Mouse (Mus musculus): Measurements from ENCODE around the gene Ddb1. TPM values are rescaled to one million over a fixed set of nuclear protein-coding genes. Genes with fewer than 3 reads are reported as not detected.
A peak's percentile ranks its signal among the peaks of the same experiment; 100 is the strongest.

Ddb1 gene
- polyA plus RNA-seq, 1 experiment from 2014 or later = 194 TPM

GRCm38 (mm10) chr19:10599648-10600047, 5.5 kb upstream of the Ddb1 start:
- ATAC-seq (ENCODE audit: low FRiP score) = no peak
- Histone ChIP-seq H3K4me3 (replicated peaks) (no peak overlapping the region), H3K27ac (replicated peaks) (no peak overlapping the region), H3K36me3 (peaks cover 28% of the 10 kb centered on the region), H3K9me3 (replicated peaks) (no peaks in the 10 kb centered on the region), H3K4me1 (peaks cover 29% of the 10 kb centered on the region), H3K9ac (replicated peaks) (no peak overlapping the region), H3K4me2 (no peak overlapping the region), H3K27me3 (replicated peaks) (no peaks in the 10 kb centered on the region)
- WGBS = 95% methylated on average over 2 of the region's 2 CpGs

GRCm38 (mm10) chr19:10602247-10602769, 2.8 kb upstream of the Ddb1 start:
- peaks cover 44% of the 10 kb centered on the region for H3K4me1 ChIP-seq
- H3K36me3 ChIP-seq = peaks cover 15% of the 10 kb centered on the region; the same call in 1 of the 2 replicates
- H3K9me3 ChIP-seq (replicated peaks) = no peaks in the 10 kb centered on the region
- WGBS = under 1% methylated on average over 6 of the region's 6 CpGs
- peak overlapping the region; percentile 59 for H3K4me2 ChIP-seq
- no peaks in the 10 kb centered on the region for H3K27me3 ChIP-seq (replicated peaks)
- peak overlapping the region; percentile 92 for H3K27ac ChIP-seq (replicated peaks)
- no peak for ATAC-seq (ENCODE audit: low FRiP score)
- H3K9ac ChIP-seq (replicated peaks) = peak overlapping the region; percentile 51
- H3K4me3 ChIP-seq (replicated peaks) = peak overlapping the region; percentile 35

GRCm38 (mm10) chr19:10602787-10603186, 2.3 kb upstream of the Ddb1 start:
- peak; percentile 65 for ATAC-seq (ENCODE audit: low FRiP score)
- Histone ChIP-seq H3K27ac (replicated peaks) (peak overlapping the region; percentile 92), H3K9me3 (replicated peaks) (no peaks in the 10 kb centered on the region), H3K4me3 (replicated peaks) (peak overlapping the region; percentile 35), H3K36me3 (peaks cover 16% of the 10 kb centered on the region), H3K27me3 (replicated peaks) (no peaks in the 10 kb centered on the region), H3K4me2 (peak overlapping the region; percentile 59), H3K9ac (replicated peaks) (peak overlapping the region; percentile 51), H3K4me1 (peaks cover 48% of the 10 kb centered on the region)
- 2% methylated on average over 9 of the region's 9 CpGs for WGBS

DNA sequence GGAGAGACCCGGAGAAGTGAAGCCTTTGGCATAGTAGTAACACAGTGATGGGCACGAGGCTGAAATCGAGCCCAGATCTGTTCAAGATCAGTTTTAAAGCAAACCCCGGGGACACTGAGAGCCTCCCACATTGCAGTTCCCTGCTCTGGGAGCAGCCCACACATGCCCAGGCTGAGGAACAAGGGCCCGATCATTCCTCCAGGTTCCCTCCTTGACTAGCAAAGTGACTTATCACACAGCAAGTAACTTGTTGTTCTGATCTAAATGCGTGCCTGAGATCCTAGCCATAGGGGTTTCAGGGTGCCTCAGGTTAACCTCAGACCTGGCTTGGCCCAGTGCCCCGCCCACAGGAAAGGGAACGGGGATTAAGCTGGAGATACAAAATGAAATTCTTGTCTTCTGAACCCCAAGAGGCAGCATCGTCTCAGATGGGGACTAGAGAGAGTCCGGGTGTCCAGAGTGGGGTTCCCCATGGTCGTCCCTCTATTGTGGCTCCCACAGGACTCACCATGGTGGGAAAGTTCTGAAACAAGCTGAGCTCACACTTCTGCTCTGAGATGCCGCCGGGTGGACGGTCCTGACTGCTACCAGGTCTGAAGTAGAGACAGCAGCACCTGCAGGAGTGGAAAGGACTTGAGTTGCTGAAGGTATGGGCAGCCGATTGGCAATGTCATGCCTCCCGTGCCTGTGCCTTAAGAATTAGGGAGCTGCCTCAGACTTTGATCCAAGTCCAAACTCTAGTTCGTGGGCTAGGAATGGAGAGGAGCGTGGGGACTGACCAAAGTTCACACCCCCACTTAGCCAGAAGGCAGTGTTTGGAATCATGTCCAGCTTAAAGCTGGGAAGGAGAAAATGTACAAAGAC, 1.2 kb upstream of the Ddb1 start:
- ATAC-seq (ENCODE audit: low FRiP score) = no peak
- peak overlapping the region; percentile 68 for H3K9ac ChIP-seq (replicated peaks)
- 90% methylated on average over 18 of the region's 18 CpGs for WGBS
- no peaks in the 10 kb centered on the region for H3K27me3 ChIP-seq (replicated peaks)
- peaks cover 56% of the 10 kb centered on the region for H3K4me1 ChIP-seq
- H3K36me3 ChIP-seq = peaks cover 23% of the 10 kb centered on the region
- no peak overlapping the region for H3K4me3 ChIP-seq (replicated peaks)
- H3K9me3 ChIP-seq (replicated peaks) = no peaks in the 10 kb centered on the region
- H3K27ac ChIP-seq (replicated peaks) = peak overlapping the region; percentile 92
- peak overlapping the region; percentile 59; the same call in 1 of the 2 replicates for H3K4me2 ChIP-seq

GRCm38 (mm10) chr19:10604534-10604933, 593 bp upstream of the Ddb1 start:
- Histone ChIP-seq H3K9me3 (replicated peaks) (no peaks in the 10 kb centered on the region), H3K4me2 (peak overlapping the region; percentile 59)

GRCm38 (mm10) chr19:10605901-10606622, 935 bp downstream of the Ddb1 start:
- Histone ChIP-seq H3K9me3 (replicated peaks) (no peaks in the 10 kb centered on the region), H3K9ac (replicated peaks) (peak overlapping the region; percentile 98), H3K27ac (replicated peaks) (peak overlapping the region; percentile 91), H3K27me3 (replicated peaks) (no peaks in the 10 kb centered on the region), H3K4me3 (replicated peaks) (peak overlapping the region; percentile 99), H3K4me2 (peak overlapping the region; percentile 59), H3K4me1 (peaks cover 57% of the 10 kb centered on the region), H3K36me3 (peaks cover 35% of the 10 kb centered on the region)
- no peak for ATAC-seq (ENCODE audit: low FRiP score)
- WGBS = 8% methylated on average over 20 of the region's 20 CpGs

More at GRCm38 (mm10) chr19:10604534-10604933, 593 bp upstream of the Ddb1 start:
- peaks cover 23% of the 10 kb centered on the region for H3K36me3 ChIP-seq
- H3K9ac ChIP-seq (replicated peaks) = peak overlapping the region; percentile 68
- peak overlapping the region; percentile 99 for H3K4me3 ChIP-seq (replicated peaks)
- peak overlapping the region; percentile 91 for H3K27ac ChIP-seq (replicated peaks)
- peaks cover 57% of the 10 kb centered on the region for H3K4me1 ChIP-seq
- no peak for ATAC-seq (ENCODE audit: low FRiP score)
- no peaks in the 10 kb centered on the region for H3K27me3 ChIP-seq (replicated peaks)
- 57% methylated on average over 3 of the region's 3 CpGs for WGBS

DNA sequence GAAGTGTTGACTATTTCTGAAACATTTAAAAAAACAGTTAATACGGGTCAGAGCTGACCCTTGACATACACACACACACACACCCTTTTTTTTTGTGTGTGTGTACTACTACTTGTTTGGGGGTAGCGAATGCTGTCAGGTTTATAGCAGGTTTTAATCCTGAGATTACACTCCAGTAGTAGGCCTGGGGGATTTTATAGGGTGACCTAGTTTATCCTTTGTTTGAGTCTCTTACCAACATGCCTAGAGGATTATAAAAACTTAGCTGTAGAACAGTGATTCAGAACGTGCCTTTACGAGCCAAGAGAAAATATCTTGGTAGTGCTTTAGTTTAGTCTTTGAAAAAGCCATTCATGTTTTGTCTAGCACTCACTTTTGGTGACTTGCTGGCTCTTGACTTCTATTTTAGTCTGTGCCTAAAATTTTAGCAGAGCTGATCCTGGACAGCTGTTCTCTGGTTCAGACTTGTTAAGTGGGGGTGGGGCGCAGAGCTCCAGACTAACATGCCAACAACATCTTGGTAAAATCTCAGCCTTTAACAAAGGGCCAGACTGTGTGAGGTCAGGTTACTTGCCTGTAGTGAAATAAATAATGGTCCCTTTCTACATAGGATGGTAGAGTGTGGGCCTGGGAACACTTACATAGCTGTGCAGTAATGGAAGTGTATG, 3.6 kb downstream of the Ddb1 start:
- WGBS = 89% methylated on average over 5 of the region's 5 CpGs
- Histone ChIP-seq H3K4me2 (no peak overlapping the region), H3K27me3 (replicated peaks) (no peaks in the 10 kb centered on the region)

GRCm38 (mm10) chr19:10634106-10634871, 29.2 kb downstream of the Ddb1 start, which contains the start of gene Vwce:
TSS of gene Vwce (plus strand) at chr19:10634213.
- Histone ChIP-seq H3K9me3 (replicated peaks) (no peaks in the 10 kb centered on the region), H3K27me3 (replicated peaks) (no peaks in the 10 kb centered on the region), H3K9ac (replicated peaks) (peak within 1 kb of the TSS; percentile 57), H3K4me3 (replicated peaks) (peak within 1 kb of the TSS; percentile 47), H3K36me3 (peaks cover 21% of the 10 kb centered on the region), H3K4me1 (peaks cover 18% of the 10 kb centered on the region), H3K27ac (replicated peaks) (peak within 1 kb of the TSS; percentile 38), H3K4me2 (peak within 1 kb of the TSS; percentile 96)
- ATAC-seq (ENCODE audit: low FRiP score) = peak; percentile 86
- 3% methylated on average over 32 of the region's 32 CpGs for WGBS

More for the DNA sequence above, 3.6 kb downstream of the Ddb1 start:
- peaks cover 60% of the 10 kb centered on the region for H3K36me3 ChIP-seq
- no peak overlapping the region for H3K9ac ChIP-seq (replicated peaks)
- peaks cover 37% of the 10 kb centered on the region for H3K4me1 ChIP-seq
- H3K27ac ChIP-seq (replicated peaks) = no peak overlapping the region
- no peaks in the 10 kb centered on the region for H3K9me3 ChIP-seq (replicated peaks)
- no peak overlapping the region for H3K4me3 ChIP-seq (replicated peaks)
- no peak for ATAC-seq (ENCODE audit: low FRiP score)

GRCm38 (mm10) chr19:10634872-10635318, 29.8 kb downstream of the Ddb1 start:
- Histone ChIP-seq H3K4me1 (peaks cover 18% of the 10 kb centered on the region), H3K4me3 (replicated peaks) (peak overlapping the region; percentile 47), H3K27me3 (replicated peaks) (no peaks in the 10 kb centered on the region), H3K9ac (replicated peaks) (peak overlapping the region; percentile 57), H3K36me3 (peaks cover 15% of the 10 kb centered on the region), H3K9me3 (replicated peaks) (no peaks in the 10 kb centered on the region), H3K27ac (replicated peaks) (peak overlapping the region; percentile 38), H3K4me2 (peak overlapping the region; percentile 96)
- WGBS = 8% methylated on average over 21 of the region's 21 CpGs
- ATAC-seq (ENCODE audit: low FRiP score) = peak; percentile 91

- Histone ChIP-seq H3K4me2 (no peak overlapping the region), H3K4me1 (peaks cover 18% of the 10 kb centered on the region), H3K9ac (replicated peaks) (no peak overlapping the region), H3K27ac (replicated peaks) (no peak overlapping the region), H3K36me3 (no peaks in the 10 kb centered on the region), H3K4me3 (replicated peaks) (no peak overlapping the region), H3K27me3 (replicated peaks) (no peaks in the 10 kb centered on the region), H3K9me3 (replicated peaks) (no peaks in the 10 kb centered on the region)
- WGBS = 61% methylated on average over 7 of the region's 7 CpGs
- no peak for ATAC-seq (ENCODE audit: low FRiP score)
Observed at GRCm38 (mm10) chr19:10637840-10638239, 32.7 kb downstream of the Ddb1 start.

All from neural tube, embryonic 15.5 days (tissue).